Mouse (Mus musculus) ES-Bruce4 (cell line): ENCODE measurements at regions not wholly inside any gene's neighbourhood (a gene's known extent, or its start where the extent isn't known, plus 50 kb on each side); places are given as distances from the start of the nearest gene placed in this dataset.

ENCODE experiments used
- CTCF ChIP-seq: IDR thresholded peaks from one replicate; pipeline ENCODE4 v1.8.1; 2011; ENCODE audit warnings: low read depth, low read length
- POLR2A ChIP-seq: IDR thresholded peaks from one replicate; pipeline ENCODE4 v1.8.1; 2011; ENCODE audit warnings: low read length; ENCODE audit not compliant: insufficient read depth

- TF ChIP-seq POLR2A (no peak), CTCF (no peak)
These were observed 82.3 kb upstream of the Mki67 start for GRCm38 (mm10) chr7:135798441-135798840.
